Mouse (Mus musculus) liver, embryonic 14.5 days (tissue): ENCODE measurements around the gene Efhd2.

ENCODE experiments used
- CTCF ChIP-seq: IDR thresholded peaks from 2 replicates; pipeline ENCODE4 v1.5.1; 2016; ENCODE audit warnings: antibody characterized with exemption, low read depth, control low read depth
- EP300 ChIP-seq: IDR thresholded peaks from 2 replicates; pipeline ENCODE4 v1.6.1; 2016; ENCODE audit warnings: antibody characterized with exemption, low read depth

GRCm38 (mm10) chr4:141822089-141822488, 52.6 kb downstream of the Efhd2 start:
- TF ChIP-seq CTCF (peak; percentile 68), EP300 (no peak)
